Mouse (Mus musculus): ENCODE results near the gene S100b. TPM values are rescaled to one million over a fixed set of nuclear protein-coding genes. Genes with fewer than 3 reads are reported as not detected.

S100b gene
- total and polyA plus RNA-seq, 2 experiments from 2014 or later = 7.7 to 12.9 TPM

DNA sequence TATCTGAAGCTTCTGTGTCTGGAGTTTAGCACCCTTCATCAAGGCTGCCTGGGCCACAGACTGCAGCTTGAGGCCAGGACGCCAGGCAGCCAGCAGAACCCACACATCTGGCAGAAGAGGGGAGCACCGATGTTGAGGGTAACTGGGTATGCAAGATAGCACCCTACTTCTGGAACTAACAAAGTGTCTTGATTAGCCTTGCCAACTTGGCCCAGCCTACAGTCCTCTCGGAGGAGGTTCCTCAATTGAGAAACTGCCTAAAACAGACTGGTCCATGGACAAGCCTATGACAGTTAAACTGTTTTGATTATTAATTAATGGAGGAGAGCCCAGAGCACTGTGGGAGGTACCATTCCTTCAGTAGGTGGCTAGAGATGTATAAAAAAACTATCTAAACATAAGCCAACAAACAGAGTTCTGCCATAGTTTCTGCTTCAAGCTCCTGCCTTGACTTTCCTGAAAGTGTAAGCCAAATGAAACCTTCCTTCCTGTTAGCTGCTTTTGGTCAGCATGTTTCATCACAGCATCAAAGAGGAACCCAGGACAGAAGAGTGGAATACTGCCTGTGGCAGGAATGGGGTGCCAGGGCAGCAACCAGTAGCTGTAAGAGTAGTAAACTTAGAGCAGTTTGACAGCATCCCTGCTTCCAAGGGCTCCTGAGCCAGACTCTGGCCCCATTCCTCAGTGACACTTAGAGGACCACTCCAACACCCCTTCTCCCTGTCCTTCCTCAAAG is 36.5 kb downstream of the S100b start:
- Histone ChIP-seq H3K9me3 (ENCODE audit: low read length) (no peaks in the 10 kb centered on the region), H3K27me3 (ENCODE audit: insufficient read depth, low read length) (no peaks in the 10 kb centered on the region), H3K4me2 (ENCODE audit: low read depth, low read length, poor library complexity, severe bottlenecking) (no peak overlapping the region), H3K36me3 (ENCODE audit: insufficient read depth, low read length) (peaks cover 87% of the 10 kb centered on the region), H3K27ac (ENCODE audit: low read depth, low read length) (no peak overlapping the region), H3K4me3 (ENCODE audit: low read depth, low read length) (no peak overlapping the region), H3K4me1 (ENCODE audit: insufficient read depth, low read length) (no peaks in the 10 kb centered on the region), H3K9ac (replicated peaks; ENCODE audit: low read length, poor library complexity, severe bottlenecking) (no peak overlapping the region)
- 91% methylated on average over 3 of the region's 3 CpGs for WGBS
- DNase-seq (ENCODE audit: low spot score) (no peak), ATAC-seq (ENCODE audit: low FRiP score) (no peak)
- no peak for TF ChIP-seq CTCF (IDR thresholded peaks at IDR 0.05)

DNA sequence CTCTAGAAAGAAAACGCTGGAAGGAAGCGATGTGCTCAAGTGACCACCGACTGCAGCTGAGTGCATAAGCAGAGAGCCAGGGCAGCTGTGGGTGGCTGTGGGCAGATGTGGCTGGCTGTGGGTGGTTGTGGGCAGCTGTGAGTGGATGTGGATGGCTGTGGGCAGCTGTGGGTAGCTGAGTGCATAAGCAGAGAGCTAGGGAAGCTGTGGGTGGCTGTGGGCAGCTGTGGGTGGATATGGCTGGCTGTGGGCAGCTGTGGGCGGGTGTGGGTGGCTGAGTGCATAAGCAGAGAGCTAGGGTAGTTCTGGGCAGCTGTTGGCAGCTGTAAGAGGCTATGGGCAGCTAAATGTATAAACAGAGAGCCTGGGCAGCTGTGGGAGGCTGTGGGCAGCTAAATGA is 39.6 kb downstream of the S100b start:
- H3K27ac ChIP-seq (ENCODE audit: low read depth, low read length) = no peak overlapping the region
- DNase-seq (ENCODE audit: low spot score) = no peak
- 94% methylated on average over 4 of the region's 4 CpGs for WGBS

DNA sequence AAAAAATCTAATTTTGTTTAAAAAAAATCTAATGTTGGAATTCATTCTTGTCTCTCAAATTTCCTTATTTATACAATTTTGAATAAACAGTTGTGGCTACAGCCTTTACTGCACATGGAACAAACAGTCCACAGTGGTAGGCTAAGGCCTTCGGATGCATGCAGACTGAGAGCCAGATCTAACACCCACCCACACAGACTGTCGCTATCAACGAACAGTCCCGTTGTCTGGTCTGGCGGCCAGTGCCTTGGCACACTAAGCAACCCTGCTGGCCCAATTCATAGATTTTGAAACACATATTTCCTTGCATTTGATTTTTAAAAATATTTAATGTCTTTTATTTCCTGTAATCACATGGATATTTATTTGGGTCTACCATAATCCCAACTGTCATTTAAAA is 46.5 kb downstream of the S100b start:
- no peak for TF ChIP-seq CTCF (IDR thresholded peaks at IDR 0.05)
- H3K27me3 ChIP-seq (ENCODE audit: insufficient read depth, low read length) = no peaks in the 10 kb centered on the region
- no peak for DNase-seq (ENCODE audit: low spot score)
- H3K4me1 ChIP-seq (ENCODE audit: insufficient read depth, low read length) = no peaks in the 10 kb centered on the region
- H3K27ac ChIP-seq (ENCODE audit: low read depth, low read length) = no peak overlapping the region
- H3K4me3 ChIP-seq (ENCODE audit: low read depth, low read length) = no peak overlapping the region
- no peak for ATAC-seq (ENCODE audit: low FRiP score)
- no peak overlapping the region for H3K9ac ChIP-seq (replicated peaks; ENCODE audit: low read length, poor library complexity, severe bottlenecking)
- 94% methylated on average over 5 of the region's 5 CpGs for WGBS
- H3K9me3 ChIP-seq (ENCODE audit: low read length) = no peaks in the 10 kb centered on the region
- no peak overlapping the region for H3K4me2 ChIP-seq (ENCODE audit: low read depth, low read length, poor library complexity, severe bottlenecking)
- H3K36me3 ChIP-seq (ENCODE audit: insufficient read depth, low read length) = peaks cover 73% of the 10 kb centered on the region

More for the DNA sequence above, 39.6 kb downstream of the S100b start:
- H3K4me3 ChIP-seq (ENCODE audit: low read depth, low read length) = no peak overlapping the region
- H3K27me3 ChIP-seq (ENCODE audit: insufficient read depth, low read length) = no peaks in the 10 kb centered on the region
- H3K36me3 ChIP-seq (ENCODE audit: insufficient read depth, low read length) = peaks cover 91% of the 10 kb centered on the region
- ATAC-seq (ENCODE audit: low FRiP score) = no peak
- H3K4me2 ChIP-seq (ENCODE audit: low read depth, low read length, poor library complexity, severe bottlenecking) = no peak overlapping the region
- no peaks in the 10 kb centered on the region for H3K4me1 ChIP-seq (ENCODE audit: insufficient read depth, low read length)
- H3K9me3 ChIP-seq (ENCODE audit: low read length) = no peaks in the 10 kb centered on the region
- no peak for TF ChIP-seq CTCF (IDR thresholded peaks at IDR 0.05)
- H3K9ac ChIP-seq (replicated peaks; ENCODE audit: low read length, poor library complexity, severe bottlenecking) = no peak overlapping the region

DNA sequence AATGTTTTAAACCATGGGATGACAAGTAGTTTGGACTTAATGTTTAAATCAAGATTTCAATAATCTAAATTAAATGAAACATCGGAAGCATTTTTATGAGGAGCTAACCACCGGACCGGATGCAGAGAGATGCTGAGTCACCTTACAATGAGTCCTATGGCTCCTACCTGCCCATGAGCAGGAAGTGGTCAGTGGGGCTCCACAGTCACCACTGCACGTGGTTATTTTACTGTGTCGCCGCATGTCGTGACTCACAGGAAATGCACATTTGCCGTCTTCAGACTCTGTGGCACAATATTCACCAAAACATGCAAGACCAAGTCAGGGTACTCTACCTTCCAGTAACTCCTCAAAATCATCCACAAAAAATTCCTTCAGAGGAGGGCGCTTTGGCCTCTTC is 53.1 kb downstream of the S100b start:
- H3K36me3 ChIP-seq (ENCODE audit: insufficient read depth, low read length) = peaks cover 50% of the 10 kb centered on the region
- ATAC-seq (ENCODE audit: low FRiP score) = no peak
- H3K4me1 ChIP-seq (ENCODE audit: insufficient read depth, low read length) = no peaks in the 10 kb centered on the region
- 92% methylated on average over 9 of the region's 9 CpGs for WGBS
- no peak for TF ChIP-seq CTCF (IDR thresholded peaks at IDR 0.05)
- H3K27me3 ChIP-seq (ENCODE audit: insufficient read depth, low read length) = no peaks in the 10 kb centered on the region
- H3K4me2 ChIP-seq (ENCODE audit: low read depth, low read length, poor library complexity, severe bottlenecking) = no peak overlapping the region
- no peak overlapping the region for H3K4me3 ChIP-seq (ENCODE audit: low read depth, low read length)
- no peak overlapping the region for H3K9ac ChIP-seq (replicated peaks; ENCODE audit: low read length, poor library complexity, severe bottlenecking)
- DNase-seq (ENCODE audit: low spot score) = no peak
- H3K27ac ChIP-seq (ENCODE audit: low read depth, low read length) = no peak overlapping the region
- H3K9me3 ChIP-seq (ENCODE audit: low read length) = no peaks in the 10 kb centered on the region

MicroRNA genes within 50 kb of the gene (microRNA counts, 519-probe panel; counts per million panel counts)
- 528 counts per million, percentile 58 among the panel's probes with 10 or more counts for microRNA mmu-miR-678

Small RNA genes within 50 kb of the gene (microRNA-seq; reads per million reads assigned to microRNA genes)
- gene Mir678 (ENCODE audit: borderline number of aligned reads) = not detected

Other genes starting within 250 kb of the S100b start
- gene Zfp280b, start 221.2 kb upstream of the S100b start, total RNA-seq (2014; rRNA removed) = 9.1 and 9.8 TPM in 2 replicates
- 8.8 and 12.5 TPM in 2 replicates for gene Zfp280b, start 221.2 kb upstream of the S100b start, polyA plus RNA-seq (2015; fragmentation: Nextera tagmentation; extraction: Ambion mirVana)
- gene Slc5a4b, start 142.9 kb upstream of the S100b start, total RNA-seq (2014; rRNA removed) = not detected in 2 replicates
- 0.06 and 0.09 TPM in 2 replicates for gene Slc5a4b, start 142.9 kb upstream of the S100b start, polyA plus RNA-seq (2015; fragmentation: Nextera tagmentation; extraction: Ambion mirVana)
- gene Slc5a4a, start 106.4 kb upstream of the S100b start, total RNA-seq (2014; rRNA removed) = 1.2 TPM in 1 of 2 replicates, not detected in the other
- gene Slc5a4a, start 106.4 kb upstream of the S100b start, polyA plus RNA-seq (2015; fragmentation: Nextera tagmentation; extraction: Ambion mirVana) = 0.10 and 0.12 TPM in 2 replicates
- gene Prmt2, start 16.0 kb upstream of the S100b start, total RNA-seq (2014; rRNA removed) = 173 and 174 TPM in 2 replicates
- gene Prmt2, start 16.0 kb upstream of the S100b start, polyA plus RNA-seq (2015; fragmentation: Nextera tagmentation; extraction: Ambion mirVana) = 326 and 342 TPM in 2 replicates
- gene Dip2a, start 91.4 kb downstream of the S100b start, total RNA-seq (2014; rRNA removed) = 57.0 and 60.7 TPM in 2 replicates
- gene Dip2a, start 91.4 kb downstream of the S100b start, polyA plus RNA-seq (2015; fragmentation: Nextera tagmentation; extraction: Ambion mirVana) = 11.5 and 12.9 TPM in 2 replicates
- gene AC141477.1, start 186.6 kb downstream of the S100b start, total RNA-seq (2014; rRNA removed) = not detected in 2 replicates
- not detected in 2 replicates for gene AC141477.1, start 186.6 kb downstream of the S100b start, polyA plus RNA-seq (2015; fragmentation: Nextera tagmentation; extraction: Ambion mirVana)
- 12.8 and 14.5 TPM in 2 replicates for gene Pcnt, start 188.9 kb downstream of the S100b start, total RNA-seq (2014; rRNA removed)
- gene Pcnt, start 188.9 kb downstream of the S100b start, polyA plus RNA-seq (2015; fragmentation: Nextera tagmentation; extraction: Ambion mirVana) = 3.4 and 3.9 TPM in 2 replicates
- gene 2610028H24Rik, start 195.2 kb downstream of the S100b start, total RNA-seq (2014; rRNA removed) = not detected in 2 replicates
- gene 2610028H24Rik, start 195.2 kb downstream of the S100b start, polyA plus RNA-seq (2015; fragmentation: Nextera tagmentation; extraction: Ambion mirVana) = not detected in 2 replicates
- 35.6 and 45.3 TPM in 2 replicates for gene Mcm3ap, start 215.1 kb downstream of the S100b start, total RNA-seq (2014; rRNA removed)
- 56.0 and 66.4 TPM in 2 replicates for gene Mcm3ap, start 215.1 kb downstream of the S100b start, polyA plus RNA-seq (2015; fragmentation: Nextera tagmentation; extraction: Ambion mirVana)
- gene Ybey, start 215.3 kb downstream of the S100b start, total RNA-seq (2014; rRNA removed) = 5.8 and 7.3 TPM in 2 replicates
- 4.1 and 4.5 TPM in 2 replicates for gene Ybey, start 215.3 kb downstream of the S100b start, polyA plus RNA-seq (2015; fragmentation: Nextera tagmentation; extraction: Ambion mirVana)